Mouse (Mus musculus): ENCODE data around the gene Ubap1l. TPM values are rescaled to one million over a fixed set of nuclear protein-coding genes. Genes with fewer than 3 reads are reported as not detected.
"Not testable (repeated sequence)": the region's sequence is repeated elsewhere in the genome, so short reads cannot be mapped to it uniquely, and the experiment has no call there.

Gene Ubap1l
- polyA plus RNA-seq (2015; fragmentation: Nextera tagmentation; extraction: Ambion mirVana), result 0.09 TPM in 1 of 2 replicates, not detected in the other

DNA sequence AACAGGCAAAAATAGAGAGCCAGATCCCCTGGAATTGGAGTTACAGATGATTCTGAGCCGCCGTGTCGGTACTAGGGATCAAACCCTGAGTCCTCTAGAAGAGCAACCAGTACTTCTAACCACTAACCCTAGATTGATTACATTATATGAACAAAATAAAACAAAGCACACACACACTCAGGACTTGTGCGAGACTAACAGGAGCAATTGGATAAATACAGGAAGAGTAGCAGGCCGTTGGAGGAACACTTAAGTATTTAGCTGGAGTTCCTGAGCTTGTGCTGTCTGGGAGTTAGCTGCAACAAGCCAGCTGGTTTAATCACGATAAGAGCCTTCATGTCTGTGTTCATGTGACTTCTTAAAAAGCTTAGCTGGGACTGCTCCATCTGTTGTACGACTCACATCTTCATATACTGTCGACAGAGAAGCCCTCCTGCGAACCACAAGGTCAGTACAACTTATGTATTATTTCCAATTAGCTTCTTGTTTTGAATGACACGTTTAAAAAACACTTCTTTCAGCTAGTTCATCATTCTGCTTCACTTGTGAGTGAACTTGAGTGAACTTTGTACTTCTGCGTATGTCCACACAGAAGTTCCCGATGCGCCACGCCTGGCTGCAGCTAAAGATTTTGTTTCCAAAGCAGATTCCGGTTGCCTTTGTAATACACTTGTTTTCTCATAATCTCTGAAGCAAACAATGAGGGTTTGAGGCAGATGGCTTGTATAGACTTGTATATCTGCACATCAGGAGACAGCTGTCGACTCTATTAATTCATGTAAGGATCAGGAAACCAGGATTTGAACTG, at the start of gene Ubap1l:
Ubap1l (plus strand) TSS at position 401 of the 808 bp plus-strand sequence.
- Histone ChIP-seq H3K4me2 (no peak within 1 kb of the TSS), H3K27ac (replicated peaks) (0 out of 2 replicates have a peak within 1 kb of the TSS, but pooled peaks have one; percentile 2), H3K4me3 (replicated peaks) (no peak within 1 kb of the TSS), H3K4me1 (replicated peaks) (peaks cover 9% of the 10 kb centered on the region), H3K9ac (no peak within 1 kb of the TSS), H3K9me3 (replicated peaks) (no peaks in the 10 kb centered on the region), H3K36me3 (replicated peaks) (peaks cover 58% of the 10 kb centered on the region), H3K27me3 (no peaks in the 10 kb centered on the region)
- 82% methylated on average over 16 of the region's 16 CpGs for WGBS (ENCODE audit: insufficient replicate concordance)
- no peak for ATAC-seq (ENCODE audit: insufficient read depth)

DNA sequence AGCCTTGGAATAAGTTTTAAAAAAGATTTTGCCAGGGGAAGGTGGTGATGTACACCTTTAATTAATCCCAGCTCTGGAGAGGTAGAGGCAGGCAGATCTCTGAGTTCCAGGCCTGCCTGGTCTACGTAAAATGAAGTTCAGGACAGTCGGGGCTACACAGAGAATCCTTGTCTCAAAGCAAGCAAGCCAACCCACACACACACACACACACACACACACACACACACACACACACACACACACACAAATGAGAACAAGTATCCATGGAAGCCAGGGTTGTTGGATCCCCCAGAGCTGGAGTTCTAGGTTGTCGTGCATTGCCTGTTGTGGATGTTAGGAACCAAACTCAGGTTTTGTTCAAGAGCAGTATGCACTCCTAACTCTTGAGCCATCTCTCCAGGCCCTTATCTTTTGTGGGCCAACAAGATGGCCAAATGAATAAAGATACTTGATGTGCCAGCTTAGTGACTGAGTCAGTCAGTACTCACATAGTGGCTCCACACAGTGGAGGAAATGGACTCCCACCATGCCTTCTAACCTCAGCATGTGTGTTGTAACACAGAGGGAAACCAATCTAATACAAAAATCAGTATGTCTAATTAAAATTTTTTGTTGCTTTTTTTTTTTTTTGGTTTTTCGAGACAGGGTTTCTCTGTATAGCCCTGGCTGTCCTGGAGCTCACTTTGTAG, 48.0 kb upstream of the Ubap1l start:
- no peak overlapping the region for H3K4me3 ChIP-seq (replicated peaks)
- H3K4me2 ChIP-seq, result no peak overlapping the region
- H3K36me3 ChIP-seq (replicated peaks), result peaks cover 65% of the 10 kb centered on the region
- H3K9me3 ChIP-seq (replicated peaks), result no peaks in the 10 kb centered on the region
- no peak overlapping the region for H3K9ac ChIP-seq
- no peak overlapping the region for H3K27ac ChIP-seq (replicated peaks)
- no peaks in the 10 kb centered on the region for H3K4me1 ChIP-seq (replicated peaks)
- 84% methylated on average over 4 of the region's 4 CpGs for WGBS (ENCODE audit: insufficient replicate concordance)
- ATAC-seq (ENCODE audit: insufficient read depth), result no peak; the same call in 1 of the 2 replicates
- H3K27me3 ChIP-seq, result no peaks in the 10 kb centered on the region

DNA sequence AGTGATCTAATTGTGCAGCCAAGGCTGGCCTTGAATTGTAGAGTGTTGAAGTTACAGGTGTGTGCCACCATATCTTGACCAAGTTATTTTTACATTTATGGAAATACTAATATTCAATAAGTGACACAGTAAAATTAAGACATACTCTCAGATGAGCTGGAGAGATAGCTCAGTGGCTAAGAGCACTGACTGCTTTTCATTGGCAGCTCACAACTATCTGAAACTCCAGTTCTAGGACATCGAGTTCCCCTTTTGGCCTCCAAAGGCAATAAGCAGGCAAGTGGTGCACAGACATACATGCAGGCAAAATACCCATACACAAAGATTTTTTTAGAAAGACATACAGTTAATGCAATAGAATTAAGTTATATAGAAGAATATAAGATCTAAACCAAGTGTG, 47.0 kb upstream of the Ubap1l start:
- Histone ChIP-seq H3K9me3 (replicated peaks) (no peaks in the 10 kb centered on the region), H3K4me2 (no peak overlapping the region), H3K27ac (replicated peaks) (no peak overlapping the region), H3K27me3 (no peaks in the 10 kb centered on the region), H3K36me3 (replicated peaks) (peaks cover 64% of the 10 kb centered on the region), H3K9ac (no peak overlapping the region), H3K4me1 (replicated peaks) (no peaks in the 10 kb centered on the region), H3K4me3 (replicated peaks) (no peak overlapping the region)
- ATAC-seq (ENCODE audit: insufficient read depth), result no peak
- 69% methylated on average over 1 of the region's 1 CpGs for WGBS (ENCODE audit: insufficient replicate concordance)

DNA sequence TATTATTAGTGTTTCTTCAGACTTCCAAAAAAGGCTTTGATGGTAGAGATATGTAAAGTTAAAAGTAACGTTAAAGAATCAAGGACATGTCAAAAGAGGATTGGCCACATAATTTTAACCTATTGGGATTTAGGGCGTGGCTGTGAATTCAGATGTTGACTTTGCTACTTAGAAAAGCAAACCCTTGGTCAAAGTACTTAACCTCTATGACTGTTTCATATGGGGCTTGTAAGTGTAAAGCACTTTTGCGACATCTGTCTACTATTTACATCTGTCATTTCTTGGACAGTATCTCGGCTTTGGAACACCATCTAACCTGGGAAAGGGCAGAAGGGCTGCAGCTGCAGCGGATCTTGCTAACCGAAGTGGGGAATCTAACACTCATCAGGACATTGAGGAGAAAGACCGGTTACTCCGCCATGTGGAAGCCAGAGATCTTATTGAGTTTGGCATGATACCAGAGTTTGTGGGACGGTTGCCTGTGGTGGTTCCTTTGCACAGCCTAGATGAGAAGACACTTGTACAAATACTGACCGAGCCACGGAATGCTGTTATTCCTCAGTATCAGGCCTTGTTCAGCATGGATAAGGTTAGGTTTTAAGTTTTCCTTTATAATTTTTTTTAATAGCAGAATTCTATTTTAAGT, 38.5 kb upstream of the Ubap1l start:
- Histone ChIP-seq H3K4me3 (replicated peaks) (no peak overlapping the region), H3K36me3 (replicated peaks) (peaks cover 78% of the 10 kb centered on the region), H3K9me3 (replicated peaks) (no peaks in the 10 kb centered on the region), H3K27ac (replicated peaks) (no peak overlapping the region), H3K9ac (no peak overlapping the region), H3K4me1 (replicated peaks) (no peaks in the 10 kb centered on the region), H3K27me3 (no peaks in the 10 kb centered on the region), H3K4me2 (no peak overlapping the region)
- no peak for ATAC-seq (ENCODE audit: insufficient read depth)
- WGBS (ENCODE audit: insufficient replicate concordance), result 81% methylated on average over 11 of the region's 11 CpGs

DNA sequence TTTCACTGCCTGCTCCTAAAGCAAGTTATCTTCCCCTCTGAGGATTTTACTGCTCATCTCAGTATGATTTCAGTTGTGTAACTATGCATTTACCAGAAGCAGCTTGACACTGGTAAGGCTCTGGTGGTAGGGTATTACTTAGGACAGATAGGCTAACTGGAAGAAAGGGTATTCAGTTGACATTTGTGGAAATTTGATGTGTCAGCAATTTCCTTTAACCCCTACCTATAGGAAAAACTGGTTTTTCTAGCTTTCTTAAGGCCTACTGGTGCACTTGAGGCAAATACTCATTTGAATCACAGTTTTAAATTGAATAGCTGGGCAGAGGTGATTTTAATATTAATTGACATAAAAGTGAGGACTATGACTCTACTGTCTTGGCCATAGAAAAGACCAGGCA, 34.9 kb upstream of the Ubap1l start:
- Histone ChIP-seq H3K27me3 (no peaks in the 10 kb centered on the region), H3K36me3 (replicated peaks) (peaks cover 78% of the 10 kb centered on the region), H3K4me3 (replicated peaks) (no peak overlapping the region), H3K4me2 (no peak overlapping the region), H3K27ac (replicated peaks) (no peak overlapping the region), H3K4me1 (replicated peaks) (no peaks in the 10 kb centered on the region), H3K9me3 (replicated peaks) (no peaks in the 10 kb centered on the region), H3K9ac (no peak overlapping the region)
- no peak for ATAC-seq (ENCODE audit: insufficient read depth)

DNA sequence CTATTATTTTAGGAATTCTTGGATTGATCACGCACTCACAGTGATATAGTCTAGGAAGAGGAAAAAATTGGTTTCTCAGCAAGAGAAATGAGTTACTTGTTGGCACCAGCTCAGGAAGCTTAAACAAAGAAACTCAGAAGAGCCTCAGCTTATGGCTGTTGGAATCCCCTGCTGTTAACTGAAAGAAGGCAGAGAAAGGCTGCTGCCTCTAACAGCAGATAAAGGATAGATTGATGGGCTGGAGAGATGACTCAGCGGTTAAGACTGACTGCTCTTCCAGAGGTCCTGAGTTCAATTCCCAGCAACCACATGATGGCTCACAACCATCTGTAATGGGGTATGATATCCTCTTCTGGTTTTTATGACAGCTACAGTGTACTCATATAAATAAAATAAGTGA, 33.5 kb upstream of the Ubap1l start:
- no peaks in the 10 kb centered on the region for H3K27me3 ChIP-seq
- WGBS (ENCODE audit: insufficient replicate concordance), result 78% methylated on average over 2 of the region's 2 CpGs

DNA sequence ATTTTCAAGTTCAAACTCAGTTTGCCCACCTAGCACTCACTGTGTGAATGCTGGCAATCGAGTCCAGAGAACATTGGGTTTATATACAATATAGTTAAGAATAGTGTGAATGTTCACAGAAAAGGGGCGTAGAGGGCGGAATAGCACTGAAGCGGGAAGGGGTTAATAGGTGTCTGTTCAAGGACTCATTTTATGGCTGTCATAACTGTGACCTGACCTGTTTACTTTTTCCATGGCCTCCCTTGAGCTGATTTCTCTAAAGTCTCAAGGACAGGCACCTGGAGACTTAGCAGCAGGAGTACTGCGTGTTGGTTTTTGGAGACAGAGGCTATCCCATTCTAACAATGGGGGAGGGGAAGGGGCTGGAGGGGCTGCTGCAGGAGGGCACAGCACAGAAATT, 26.9 kb upstream of the Ubap1l start:
- H3K27me3 ChIP-seq, result no peaks in the 10 kb centered on the region
- H3K27ac ChIP-seq (replicated peaks), result no peak overlapping the region
- peaks cover 9% of the 10 kb centered on the region for H3K36me3 ChIP-seq (replicated peaks)
- H3K9ac ChIP-seq, result no peak overlapping the region
- H3K4me2 ChIP-seq, result no peak overlapping the region
- 81% methylated on average over 5 of the region's 5 CpGs for WGBS (ENCODE audit: insufficient replicate concordance)
- H3K9me3 ChIP-seq (replicated peaks), result no peaks in the 10 kb centered on the region
- no peak overlapping the region for H3K4me3 ChIP-seq (replicated peaks)
- no peak for ATAC-seq (ENCODE audit: insufficient read depth)
- H3K4me1 ChIP-seq (replicated peaks), result no peaks in the 10 kb centered on the region

More for the DNA sequence above, 33.5 kb upstream of the Ubap1l start:
- Histone ChIP-seq H3K9ac (no peak overlapping the region), H3K9me3 (replicated peaks) (no peaks in the 10 kb centered on the region), H3K4me1 (replicated peaks) (no peaks in the 10 kb centered on the region), H3K4me3 (replicated peaks) (no peak overlapping the region), H3K27ac (replicated peaks) (no peak overlapping the region), H3K36me3 (replicated peaks) (peaks cover 67% of the 10 kb centered on the region), H3K4me2 (no peak overlapping the region)
- no peak for ATAC-seq (ENCODE audit: insufficient read depth)

DNA sequence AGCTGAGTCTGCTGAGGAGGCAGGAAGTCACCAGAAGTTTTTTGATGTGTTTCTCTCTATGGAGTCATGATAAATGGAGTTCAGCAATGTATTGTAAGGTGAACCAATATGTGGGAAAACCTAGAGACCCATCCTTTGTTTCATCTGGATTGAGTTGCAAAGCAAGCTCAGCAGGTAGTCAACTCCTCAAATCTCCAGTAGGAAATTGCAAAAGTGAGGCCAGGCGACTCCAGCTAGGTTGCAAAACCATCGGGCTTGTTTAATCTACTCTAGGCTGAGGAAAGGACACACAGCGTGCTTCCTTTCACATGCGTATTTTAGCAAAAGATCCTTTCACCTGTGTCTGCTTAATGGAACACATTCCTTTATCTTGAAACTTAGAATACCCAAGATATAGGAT, 21.7 kb upstream of the Ubap1l start:
- Histone ChIP-seq H3K4me2 (no peak overlapping the region), H3K27me3 (no peaks in the 10 kb centered on the region), H3K36me3 (replicated peaks) (no peaks in the 10 kb centered on the region), H3K9me3 (replicated peaks) (no peaks in the 10 kb centered on the region), H3K9ac (no peak overlapping the region), H3K27ac (replicated peaks) (no peak overlapping the region), H3K4me3 (replicated peaks) (no peak overlapping the region), H3K4me1 (replicated peaks) (no peaks in the 10 kb centered on the region)
- ATAC-seq (ENCODE audit: insufficient read depth), result no peak
- WGBS (ENCODE audit: insufficient replicate concordance), result 76% methylated on average over 4 of the region's 4 CpGs

DNA sequence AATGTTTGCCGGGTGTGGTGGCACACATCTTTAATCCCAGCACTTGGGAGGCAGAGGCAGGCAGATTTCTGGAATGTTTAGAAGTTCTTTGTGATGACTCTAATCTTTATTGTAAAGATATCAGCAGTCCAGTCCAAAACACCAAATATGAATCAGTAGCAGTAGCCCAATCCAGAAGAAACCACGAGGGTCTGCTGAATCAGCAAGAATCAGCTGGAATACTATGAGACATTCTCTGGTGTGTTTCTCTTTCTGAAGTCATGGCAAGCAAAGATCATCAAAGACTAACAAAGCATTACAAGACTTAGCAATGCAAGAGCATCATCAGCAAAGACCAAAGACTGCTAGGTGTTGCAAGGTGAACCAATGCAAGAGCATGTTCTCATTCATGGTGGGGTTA, 20.4 kb upstream of the Ubap1l start:
- 76% methylated on average over 2 of the region's 2 CpGs for WGBS (ENCODE audit: insufficient replicate concordance)

DNA sequence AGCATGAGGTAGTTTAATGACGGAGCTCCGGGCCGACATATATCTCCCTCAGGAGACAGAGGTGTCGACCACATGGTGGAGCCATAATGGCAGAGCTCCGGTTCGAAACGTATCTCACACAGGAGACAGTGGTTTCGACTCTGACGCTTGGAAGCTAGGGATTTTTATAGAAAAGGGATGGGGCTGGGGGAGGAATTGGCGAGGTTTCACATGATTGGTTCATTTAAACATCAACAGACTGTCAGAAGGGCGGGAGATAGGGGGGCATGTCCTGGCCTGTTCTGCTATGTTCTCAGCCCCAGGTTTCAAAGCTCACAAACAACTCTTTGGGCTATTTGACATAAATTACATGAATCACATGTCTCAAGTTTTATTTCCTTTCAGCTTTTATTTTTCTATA, 15.4 kb upstream of the Ubap1l start:
- H3K27me3 ChIP-seq; H3K36me3 ChIP-seq (replicated peaks); ATAC-seq (ENCODE audit: insufficient read depth); H3K9me3 ChIP-seq (replicated peaks): not testable (repeated sequence)
- Histone ChIP-seq H3K4me3 (replicated peaks) (peak overlapping the region; percentile 98), H3K27ac (replicated peaks) (peak overlapping the region; percentile 96), H3K4me2 (peak overlapping the region; percentile 94), H3K9ac (peak overlapping the region; percentile 97; the same call in 1 of the 2 replicates), H3K4me1 (replicated peaks) (peaks cover 32% of the 10 kb centered on the region)
- WGBS (ENCODE audit: insufficient replicate concordance), result 69% methylated on average over 11 of the region's 11 CpGs

More for the DNA sequence above, 20.4 kb upstream of the Ubap1l start:
- Histone ChIP-seq H3K4me3 (replicated peaks) (no peak overlapping the region), H3K4me2 (no peak overlapping the region), H3K27me3 (no peaks in the 10 kb centered on the region), H3K36me3 (replicated peaks) (no peaks in the 10 kb centered on the region), H3K9me3 (replicated peaks) (no peaks in the 10 kb centered on the region), H3K27ac (replicated peaks) (no peak overlapping the region), H3K9ac (no peak overlapping the region), H3K4me1 (replicated peaks) (peaks cover 2% of the 10 kb centered on the region; the same call in 1 of the 2 replicates)
- no peak for ATAC-seq (ENCODE audit: insufficient read depth)

DNA sequence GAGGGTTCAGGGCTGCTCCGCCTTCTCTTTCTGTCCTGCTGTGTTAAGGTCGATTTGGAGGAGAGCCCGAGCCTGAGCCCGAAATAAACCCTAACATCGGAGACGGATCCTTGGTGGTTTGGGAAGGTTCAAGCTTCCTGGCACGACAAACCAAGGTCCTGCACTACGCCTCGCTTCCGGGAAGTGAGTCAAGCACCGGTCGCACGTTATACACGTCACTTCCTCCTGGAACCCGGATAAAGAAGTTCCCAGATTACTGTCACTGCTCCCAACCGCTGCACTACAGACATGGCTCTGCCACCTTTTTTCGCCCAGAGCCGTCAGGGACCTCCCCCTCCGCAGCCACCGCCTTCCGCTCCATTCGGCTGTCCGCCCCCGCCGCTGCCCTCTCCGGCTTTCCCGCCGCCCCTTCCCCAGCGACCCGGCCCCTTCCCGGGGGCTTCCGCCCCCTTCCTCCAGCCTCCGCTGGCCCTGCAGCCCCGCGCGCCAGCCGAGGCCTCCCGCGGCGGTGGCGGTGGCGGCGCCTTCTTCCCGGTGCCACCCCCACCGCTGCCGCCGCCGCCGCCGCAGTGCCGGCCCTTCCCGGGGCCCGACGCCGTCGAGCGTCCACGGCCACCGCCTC, 14.9 kb upstream of the Ubap1l start, which contains the start of gene Pdcd7:
Pdcd7 (plus strand) TSS at position 251 of the 622 bp plus-strand sequence.
- ATAC-seq (ENCODE audit: insufficient read depth), result peak; percentile 87
- Histone ChIP-seq H3K9me3 (replicated peaks) (no peaks in the 10 kb centered on the region), H3K4me3 (replicated peaks) (peak within 1 kb of the TSS; percentile 98), H3K27ac (replicated peaks) (peak within 1 kb of the TSS; percentile 96), H3K9ac (peak within 1 kb of the TSS; percentile 97), H3K27me3 (no peaks in the 10 kb centered on the region), H3K4me2 (peak within 1 kb of the TSS; percentile 94), H3K4me1 (replicated peaks) (peaks cover 33% of the 10 kb centered on the region), H3K36me3 (replicated peaks) (no peaks in the 10 kb centered on the region)
- under 1% methylated on average over 59 of the region's 59 CpGs for WGBS (ENCODE audit: insufficient replicate concordance)

Data from liver, embryonic 15.5 days (tissue).